Mouse (Mus musculus) hindbrain, embryonic 10.5 days (tissue): ENCODE results near the gene Lair1. TPM values are rescaled to one million over a fixed set of nuclear protein-coding genes. Genes with fewer than 3 reads are reported as not detected.
"Not testable (repeated sequence)": the region's sequence is repeated elsewhere in the genome, so short reads cannot be mapped to it uniquely, and the experiment has no call there.

ENCODE experiments used
- DNase-seq: peaks from one replicate; pipeline ENCODE4 v3.0.0-alpha.2; 2017; ENCODE audit warnings: low spot score
- H3K27ac ChIP-seq: fragments of 300-500 bp; sonication (generic); 2 replicates; pipeline ENCODE4 v1.5.1; 2016; ENCODE audit warnings: mild to moderate bottlenecking, moderate library complexity
- H3K27me3 ChIP-seq: fragments of 300-500 bp; sonication (generic); 2 replicates; pipeline ENCODE4 v1.6.1; 2016; ENCODE audit warnings: mild to moderate bottlenecking; ENCODE audit not compliant: poor library complexity, insufficient read depth, severe bottlenecking
- H3K36me3 ChIP-seq: fragments of 300-500 bp; sonication (generic); 2 replicates; pipeline ENCODE4 v1.6.1; 2016; ENCODE audit warnings: mild to moderate bottlenecking, moderate library complexity
- H3K4me1 ChIP-seq: fragments of 300-500 bp; sonication (generic); replicated peaks from 2 replicates; pipeline ENCODE4 v1.6.1; 2016; ENCODE audit warnings: mild to moderate bottlenecking
- H3K4me3 ChIP-seq: fragments of 300-500 bp; sonication (generic); 2 replicates; pipeline ENCODE4 v1.5.1; 2016; ENCODE audit warnings: mild to moderate bottlenecking, moderate library complexity
- H3K9me3 ChIP-seq: fragments of 300-500 bp; sonication (generic); 2 replicates; pipeline ENCODE4 v1.6.1; 2016; ENCODE audit warnings: mild to moderate bottlenecking, moderate library complexity
- WGBS: fragments of 180-500 bp; shearing (Covaris S2); methylation state at CpG from one replicate; pipeline ENCODE4 v1.1.7; 2016; 5-methylcytosine and 5-hydroxymethylcytosine counted together
- polyA plus RNA-seq: library from polyadenylated mRNA; unstranded; fragments of >200 nt; fragmentation: Nextera tagmentation; extraction: Ambion mirVana; gene quantifications from 2 replicates; pipeline ENCODE4 v1.2.1, GENCODE M21; 2016

The Lair1 gene
- polyA plus RNA-seq, 1 experiment from 2014 or later, result 1.7 TPM

DNA sequence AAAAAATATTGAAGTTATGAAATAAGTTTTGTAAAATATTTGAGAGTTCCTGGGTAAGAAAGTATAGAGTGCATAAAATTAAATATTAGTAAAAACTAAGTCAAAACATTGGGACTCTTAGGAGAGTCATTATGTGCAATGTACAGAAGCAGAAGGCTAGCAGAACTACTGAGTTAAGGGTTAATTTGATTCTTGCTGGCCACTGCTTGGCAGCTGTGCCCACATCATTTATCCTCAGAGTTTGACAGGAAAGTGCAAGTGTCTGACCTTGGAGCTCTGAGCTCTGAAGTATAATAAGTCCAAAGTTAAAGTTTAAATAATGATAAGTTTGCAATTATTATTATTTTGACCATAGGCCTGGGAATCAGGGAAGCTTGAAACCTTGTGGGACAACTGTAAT lies 18.7 kb upstream of the Lair1 start:
- 0 out of 2 replicates have a peak, but pooled peaks cover 2% of the 10 kb centered on the region for H3K4me1 ChIP-seq
- no peaks in the 10 kb centered on the region for H3K9me3 ChIP-seq
- no peak for DNase-seq

DNA sequence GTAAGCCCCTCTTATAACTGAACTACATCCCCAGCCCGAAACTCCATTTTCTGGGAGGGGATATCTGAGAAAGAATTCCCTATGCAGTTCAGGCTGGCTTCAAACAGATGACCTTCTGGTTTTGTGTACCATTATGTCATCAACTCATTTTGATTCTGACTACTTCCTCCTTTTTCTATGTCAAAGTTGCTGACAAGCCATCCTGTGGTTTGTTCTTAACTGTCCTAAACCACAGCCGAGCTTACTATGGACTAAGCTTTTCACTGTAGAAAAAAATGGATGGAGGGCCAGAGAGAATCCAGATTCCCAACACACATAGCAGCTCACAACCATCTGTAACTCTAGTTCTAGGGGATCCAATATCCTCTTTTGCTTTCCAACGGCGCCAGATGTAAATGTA lies 17.5 kb upstream of the Lair1 start:
- H3K4me3 ChIP-seq, result no peak overlapping the region
- H3K9me3 ChIP-seq, result no peaks in the 10 kb centered on the region
- H3K27ac ChIP-seq, result no peak overlapping the region
- H3K27me3 ChIP-seq, result no peaks in the 10 kb centered on the region
- no peak for DNase-seq
- H3K4me1 ChIP-seq, result no peaks in the 10 kb centered on the region
- H3K36me3 ChIP-seq, result no peaks in the 10 kb centered on the region
- 84% methylated on average over 4 of the region's 4 CpGs for WGBS

More for the DNA sequence above, 18.7 kb upstream of the Lair1 start:
- Histone ChIP-seq H3K36me3 (no peaks in the 10 kb centered on the region), H3K27me3 (no peaks in the 10 kb centered on the region), H3K27ac (no peak overlapping the region), H3K4me3 (no peak overlapping the region)

DNA sequence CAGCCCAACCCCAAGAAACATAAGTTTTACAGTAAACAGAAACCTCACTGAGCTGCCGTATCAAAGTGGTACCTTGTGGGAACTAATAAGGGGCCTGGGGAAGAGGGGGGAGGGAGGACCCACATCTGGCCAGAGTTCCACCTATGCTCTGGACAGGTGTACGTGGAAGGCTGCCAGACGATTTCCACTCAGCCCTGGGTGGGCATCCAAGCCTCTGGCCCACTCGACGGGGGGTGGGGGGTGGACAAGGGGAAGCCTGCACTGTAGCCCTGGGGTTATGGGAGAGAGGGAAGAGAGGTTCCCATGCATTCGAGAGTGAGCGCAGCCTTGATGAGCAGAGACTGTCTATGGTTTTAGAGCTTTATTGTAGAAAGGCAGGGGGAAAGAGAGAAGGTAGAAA lies 16.5 kb upstream of the Lair1 start:
- 88% methylated on average over 7 of the region's 7 CpGs for WGBS
- Histone ChIP-seq H3K9me3 (no peaks in the 10 kb centered on the region), H3K36me3 (no peaks in the 10 kb centered on the region), H3K4me1 (no peaks in the 10 kb centered on the region), H3K4me3 (no peak overlapping the region), H3K27ac (no peak overlapping the region), H3K27me3 (no peaks in the 10 kb centered on the region)
- no peak for DNase-seq

DNA sequence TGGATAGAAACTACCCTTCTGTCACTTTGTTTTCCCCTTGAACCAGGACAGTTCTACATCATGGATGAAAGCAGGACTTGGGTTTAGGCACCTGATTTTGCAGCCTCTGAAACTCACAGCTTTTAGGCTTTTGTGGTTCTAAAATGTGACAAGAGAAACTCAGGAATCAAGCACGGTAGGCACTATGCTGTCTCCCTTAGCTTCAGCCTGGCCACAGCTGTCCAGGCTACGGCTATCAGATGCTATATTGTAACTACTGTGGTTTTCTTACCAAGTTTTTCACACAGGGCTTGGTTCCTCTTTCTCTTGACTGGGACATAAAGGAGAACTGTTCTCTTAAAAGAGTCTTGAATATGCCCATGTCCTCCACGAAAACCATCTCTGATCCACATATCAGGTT lies 10.1 kb upstream of the Lair1 start:
- 82% methylated on average over 3 of the region's 3 CpGs for WGBS
- Histone ChIP-seq H3K27ac (no peak overlapping the region), H3K9me3 (no peaks in the 10 kb centered on the region), H3K4me3 (no peak overlapping the region), H3K27me3 (no peaks in the 10 kb centered on the region), H3K36me3 (no peaks in the 10 kb centered on the region), H3K4me1 (no peaks in the 10 kb centered on the region)
- DNase-seq, result no peak

DNA sequence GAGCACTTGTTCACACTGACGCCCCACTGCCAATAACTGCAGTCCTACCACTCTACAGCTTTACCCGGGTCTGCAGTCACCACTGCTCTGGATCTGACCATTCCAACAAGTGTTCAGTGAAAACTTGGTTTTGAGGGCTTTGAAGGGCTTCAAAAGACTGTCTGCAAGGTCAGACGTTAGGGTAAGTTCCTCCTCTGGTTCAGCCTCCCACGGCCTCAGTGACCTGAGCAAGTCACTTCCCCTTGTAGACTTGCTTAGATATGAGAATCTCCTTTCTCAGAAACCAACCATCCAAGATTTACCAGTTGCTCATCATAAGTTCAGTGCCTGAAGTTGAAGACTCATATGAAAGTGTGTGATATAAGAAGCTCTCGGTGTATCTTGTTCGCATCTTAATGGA lies 8.1 kb upstream of the Lair1 start:
- Histone ChIP-seq H3K9me3 (no peaks in the 10 kb centered on the region), H3K36me3 (no peaks in the 10 kb centered on the region), H3K4me1 (no peaks in the 10 kb centered on the region), H3K4me3 (no peak overlapping the region), H3K27me3 (no peaks in the 10 kb centered on the region), H3K27ac (no peak overlapping the region)
- 89% methylated on average over 6 of the region's 6 CpGs for WGBS
- DNase-seq, result no peak

DNA sequence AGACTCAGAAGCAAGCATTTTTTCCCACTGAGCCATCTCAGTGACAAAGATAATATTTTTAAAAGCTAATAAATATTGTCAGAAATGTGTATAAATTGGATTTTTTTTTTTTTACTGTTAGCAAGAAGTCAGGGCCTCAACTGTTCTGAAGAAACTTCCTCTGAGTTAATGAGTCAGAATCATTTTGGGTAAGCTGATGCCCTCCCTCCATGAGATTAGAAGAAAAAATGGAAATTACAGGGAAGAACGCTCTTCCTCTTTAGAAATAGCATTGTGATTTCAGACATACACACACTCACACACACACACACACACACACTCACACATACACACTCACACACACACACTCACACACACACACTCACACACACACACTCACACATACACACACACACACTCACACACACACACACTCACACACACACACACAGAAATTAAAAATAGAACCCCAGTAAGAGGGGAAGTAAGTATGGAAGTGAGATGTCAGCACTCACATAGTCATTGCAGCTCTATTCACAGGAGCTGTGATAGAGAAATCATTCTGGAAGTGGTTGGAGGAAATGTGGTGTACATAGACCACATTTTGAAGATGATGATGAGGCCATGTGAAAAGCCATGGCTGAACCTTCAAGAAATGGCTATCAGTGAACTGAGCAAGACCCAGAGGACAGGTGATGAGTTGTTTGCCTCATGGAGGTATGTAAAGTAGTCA lies 866 bp upstream of the Lair1 start:
- H3K4me3 ChIP-seq, result no peak overlapping the region
- 95% methylated on average over 1 of the region's 1 CpGs for WGBS
- no peak for DNase-seq
- H3K4me1 ChIP-seq, result no peaks in the 10 kb centered on the region
- no peaks in the 10 kb centered on the region for H3K36me3 ChIP-seq
- no peaks in the 10 kb centered on the region for H3K9me3 ChIP-seq
- no peak overlapping the region for H3K27ac ChIP-seq
- H3K27me3 ChIP-seq, result no peaks in the 10 kb centered on the region

DNA sequence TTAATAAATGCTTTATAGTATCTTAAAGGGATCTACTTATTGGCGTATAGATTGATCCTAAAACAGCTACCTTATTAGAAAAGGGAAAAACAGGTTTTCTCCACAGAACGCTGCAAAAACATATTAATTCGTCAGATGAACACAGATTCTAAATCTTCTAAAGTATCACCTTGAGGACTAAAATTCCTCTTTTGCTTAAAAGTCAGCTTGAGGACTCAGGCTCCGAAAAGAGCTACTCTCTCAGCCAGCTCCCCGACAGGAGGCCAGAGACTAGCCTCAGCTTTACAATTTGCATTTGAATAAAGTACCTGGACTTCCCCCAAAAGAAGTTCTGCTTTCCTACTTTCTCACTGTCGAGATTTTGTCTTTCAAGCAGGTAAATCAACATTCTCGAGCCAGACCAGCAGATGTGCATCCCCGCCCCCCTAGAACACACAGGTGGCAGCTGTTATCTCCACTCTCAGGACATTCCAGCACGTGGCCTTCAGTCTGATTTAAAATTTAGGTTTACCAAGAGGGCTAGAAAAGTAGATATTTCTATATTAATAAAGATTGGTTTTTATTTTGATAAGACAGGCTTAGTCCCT lies 2.3 kb downstream of the Lair1 start:
- H3K9me3 ChIP-seq, H3K27me3 ChIP-seq, H3K4me1 ChIP-seq, H3K36me3 ChIP-seq, H3K27ac ChIP-seq, DNase-seq, H3K4me3 ChIP-seq: not testable (repeated sequence)
- WGBS, result 55% methylated on average over 9 of the region's 9 CpGs

DNA sequence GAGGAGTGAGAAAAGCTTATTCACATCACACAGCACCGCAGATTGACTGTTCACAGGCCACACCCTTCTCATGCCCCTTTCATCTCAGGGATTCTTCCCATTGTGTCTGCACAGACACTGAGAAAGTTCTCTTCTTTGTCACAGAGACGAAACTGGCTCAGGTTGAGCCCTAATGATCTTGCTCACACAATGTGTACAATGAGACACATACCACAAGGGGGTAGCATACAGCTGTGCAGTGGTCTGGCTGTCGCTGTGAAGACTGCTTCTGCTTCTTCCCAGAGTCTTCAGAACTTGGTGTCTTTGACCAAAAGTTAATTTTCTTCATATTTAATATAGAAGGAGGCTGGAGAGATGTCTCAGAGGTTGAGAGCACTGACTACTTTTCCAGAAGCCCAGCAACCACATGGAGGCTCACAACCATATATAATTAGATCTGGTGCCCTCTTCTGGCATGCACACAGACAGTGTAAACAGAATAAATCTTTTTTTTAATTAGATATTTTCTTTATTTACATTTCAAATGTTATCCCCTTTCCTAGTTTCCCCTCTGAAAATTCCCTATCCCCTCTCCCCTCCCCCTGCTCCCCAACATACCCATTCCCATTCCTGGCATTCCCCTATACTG lies 36.1 kb downstream of the Lair1 start:
- Histone ChIP-seq H3K27me3 (no peaks in the 10 kb centered on the region), H3K36me3 (no peaks in the 10 kb centered on the region), H3K4me1 (no peaks in the 10 kb centered on the region), H3K9me3 (no peaks in the 10 kb centered on the region), H3K27ac (no peak overlapping the region), H3K4me3 (no peak overlapping the region)
- DNase-seq, result peak; percentile 3
- WGBS, result 30% methylated on average over 3 of the region's 3 CpGs

DNA sequence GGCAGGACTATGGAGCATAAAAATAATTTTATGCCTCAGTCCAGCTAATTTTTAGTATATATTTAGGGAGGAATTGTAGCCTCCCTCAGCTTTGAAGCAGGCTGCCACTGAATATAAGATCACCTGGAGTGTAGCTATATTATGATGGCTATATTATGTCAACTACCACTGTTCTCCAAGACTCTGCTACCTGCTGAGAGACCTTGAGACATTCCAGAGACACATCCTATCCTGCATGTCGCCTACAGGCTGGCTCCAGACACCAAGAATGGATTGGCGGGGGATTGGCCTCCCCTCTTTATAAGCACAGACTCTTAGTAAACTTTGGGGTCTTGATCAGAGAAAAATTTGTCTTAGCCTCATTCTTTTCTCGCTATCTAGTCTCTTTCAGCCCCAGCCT lies 58.4 kb downstream of the Lair1 start:
- not testable (repeated sequence) for DNase-seq, H3K36me3 ChIP-seq, H3K4me3 ChIP-seq, H3K27ac ChIP-seq, H3K27me3 ChIP-seq, H3K4me1 ChIP-seq
- WGBS, result 76% methylated on average over 3 of the region's 3 CpGs
- H3K9me3 ChIP-seq, result peaks cover 25% of the 10 kb centered on the region

DNA sequence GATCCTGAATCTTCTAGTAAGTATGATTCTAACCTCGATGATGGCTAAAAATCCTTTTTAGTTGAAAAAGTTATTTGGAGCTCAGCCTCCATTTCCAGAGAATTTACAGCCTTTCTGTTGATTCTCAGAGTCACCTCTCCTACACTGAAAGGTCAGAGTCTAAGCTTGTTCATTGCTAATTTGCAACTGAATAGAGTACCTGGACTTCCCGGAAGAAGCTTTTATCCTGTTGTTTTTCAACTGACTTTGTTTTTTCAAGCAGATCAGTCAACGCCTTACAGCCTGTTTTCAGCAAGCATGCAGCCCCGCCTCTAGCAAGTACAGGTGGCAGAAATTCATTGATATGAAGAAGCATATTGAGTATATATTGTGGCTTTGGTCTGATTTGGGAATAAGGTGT lies 59.0 kb downstream of the Lair1 start:
- peaks cover 18% of the 10 kb centered on the region for H3K9me3 ChIP-seq
- WGBS, result 79% methylated on average over 4 of the region's 4 CpGs
- not testable (repeated sequence) for H3K4me3 ChIP-seq

DNA sequence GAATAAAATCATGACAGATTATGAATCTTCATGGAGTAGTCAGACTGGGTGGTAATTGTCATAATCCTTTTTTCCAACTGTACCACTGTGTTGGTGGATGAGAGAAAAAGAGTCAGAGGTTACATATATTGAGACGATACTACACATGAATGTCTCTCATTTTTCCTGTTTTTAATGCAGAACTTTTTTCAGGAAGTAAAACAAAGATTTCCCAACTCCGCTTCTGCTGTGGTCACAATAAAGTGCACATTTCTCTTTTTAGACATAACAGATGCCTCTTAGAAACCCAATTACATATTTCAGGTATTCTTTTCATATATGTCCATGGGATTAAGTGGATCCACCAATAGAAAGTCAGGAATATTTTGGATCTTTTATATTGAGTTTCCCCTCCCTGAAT lies 101.0 kb downstream of the Lair1 start:
- H3K9me3 ChIP-seq, result 0 out of 2 replicates have a peak, but pooled peaks cover 7% of the 10 kb centered on the region
- no peak overlapping the region for H3K27ac ChIP-seq
- no peaks in the 10 kb centered on the region for H3K4me1 ChIP-seq
- no peak for DNase-seq
- WGBS, result 94% methylated on average over 2 of the region's 2 CpGs
- no peaks in the 10 kb centered on the region for H3K36me3 ChIP-seq
- no peaks in the 10 kb centered on the region for H3K27me3 ChIP-seq
- no peak overlapping the region for H3K4me3 ChIP-seq

More for the DNA sequence above, 59.0 kb downstream of the Lair1 start:
- H3K27me3 ChIP-seq, DNase-seq, H3K4me1 ChIP-seq, H3K27ac ChIP-seq, H3K36me3 ChIP-seq: not testable (repeated sequence)

DNA sequence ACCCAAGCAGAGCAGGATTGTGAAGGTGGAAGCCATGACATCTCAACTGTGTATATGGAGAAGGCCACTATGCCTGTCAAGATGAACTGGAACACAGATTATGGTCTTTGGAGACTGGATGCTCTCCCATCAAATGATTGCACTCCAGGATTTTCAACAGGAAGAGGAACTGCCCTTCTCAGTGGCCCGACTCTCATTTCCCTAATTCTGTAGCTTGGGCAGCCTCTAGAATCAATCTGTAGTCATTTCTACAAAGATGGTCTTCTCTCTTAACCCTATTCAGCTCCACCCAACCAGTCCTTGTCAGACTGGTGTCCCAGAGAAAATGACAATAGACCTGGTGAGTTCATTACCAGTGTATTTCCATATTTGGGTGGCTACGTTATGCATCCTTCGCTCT lies 105.6 kb downstream of the Lair1 start:
- Histone ChIP-seq H3K27ac (no peak overlapping the region), H3K9me3 (0 out of 2 replicates have a peak, but pooled peaks cover 7% of the 10 kb centered on the region), H3K27me3 (no peaks in the 10 kb centered on the region), H3K36me3 (no peaks in the 10 kb centered on the region), H3K4me1 (no peaks in the 10 kb centered on the region), H3K4me3 (no peak overlapping the region)
- 87% methylated on average over 3 of the region's 3 CpGs for WGBS
- no peak for DNase-seq
